Mouse (Mus musculus): ENCODE measurements around the gene Olfr559. TPM values are rescaled to one million over a fixed set of nuclear protein-coding genes. Genes with fewer than 3 reads are reported as not detected.

Gene Olfr559
- polyA plus RNA-seq, 1 experiment from 2014 or later, result not detected

DNA sequence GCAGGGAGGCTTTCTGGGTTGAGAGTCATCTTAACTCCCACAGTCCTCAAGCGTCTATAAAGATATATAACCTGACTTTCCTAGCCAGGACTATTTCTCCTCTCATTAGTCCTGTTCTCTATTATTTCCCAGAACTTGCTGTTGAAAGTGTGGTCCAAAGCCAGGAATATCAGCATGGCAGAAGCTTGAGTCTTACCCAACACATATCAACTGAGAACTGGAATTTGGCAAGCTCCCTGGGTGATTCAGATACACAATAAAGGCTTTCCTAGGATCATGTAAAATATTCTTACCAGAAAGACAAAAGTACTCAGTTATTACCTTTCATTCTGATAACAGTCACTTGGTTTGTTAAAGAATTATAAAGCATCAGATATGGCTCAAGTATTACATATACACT is 45.4 kb downstream of the Olfr559 start:
- ATAC-seq (ENCODE audit: extremely low read depth, insufficient number of reproducible peaks, low FRiP score, low TSS enrichment), result no peak
- Histone ChIP-seq H3K4me1 (peaks cover 8% of the 10 kb centered on the region), H3K4me2 (no peak overlapping the region), H3K27me3 (replicated peaks) (no peaks in the 10 kb centered on the region), H3K4me3 (no peak overlapping the region), H3K9ac (no peak overlapping the region), H3K27ac (replicated peaks) (no peak overlapping the region), H3K9me3 (no peaks in the 10 kb centered on the region), H3K36me3 (peaks cover 43% of the 10 kb centered on the region)
- WGBS, result 48% methylated on average over 1 of the region's 1 CpGs

GRCm38 (mm10) chr7:102676225-102676624 is 51.1 kb downstream of the Olfr559 start:
- Histone ChIP-seq H3K4me2 (no peak overlapping the region), H3K9me3 (no peaks in the 10 kb centered on the region), H3K27me3 (replicated peaks) (no peaks in the 10 kb centered on the region), H3K9ac (no peak overlapping the region), H3K4me3 (no peak overlapping the region), H3K27ac (replicated peaks) (no peak overlapping the region), H3K4me1 (peaks cover 8% of the 10 kb centered on the region), H3K36me3 (peaks cover 23% of the 10 kb centered on the region)
- 80% methylated on average over 2 of the region's 2 CpGs for WGBS
- ATAC-seq (ENCODE audit: extremely low read depth, insufficient number of reproducible peaks, low FRiP score, low TSS enrichment), result no peak

Other genes with a start within 250 kb of the Olfr559 start
- 0.36 TPM in 1 of 2 replicates, not detected in the other for gene Olfr543, start 245.8 kb downstream of the Olfr559 start, polyA plus RNA-seq (2015; fragmentation: Nextera tagmentation; extraction: Ambion mirVana)
- gene Olfr544, start 239.2 kb downstream of the Olfr559 start, polyA plus RNA-seq (2015; fragmentation: Nextera tagmentation; extraction: Ambion mirVana), result not detected in 2 replicates
- 0.04 and 0.13 TPM in 2 replicates for gene Olfr545, start 227.9 kb downstream of the Olfr559 start, polyA plus RNA-seq (2015; fragmentation: Nextera tagmentation; extraction: Ambion mirVana)
- gene Olfr547, start 192.7 kb downstream of the Olfr559 start, polyA plus RNA-seq (2015; fragmentation: Nextera tagmentation; extraction: Ambion mirVana), result not detected in 2 replicates
- not detected in 2 replicates for gene Olfr548-ps1, start 186.6 kb downstream of the Olfr559 start, polyA plus RNA-seq (2015; fragmentation: Nextera tagmentation; extraction: Ambion mirVana)
- not detected in 2 replicates for gene Olfr549, start 177.6 kb downstream of the Olfr559 start, polyA plus RNA-seq (2015; fragmentation: Nextera tagmentation; extraction: Ambion mirVana)
- 0.51 and 0.64 TPM in 2 replicates for gene Trim21, start 162.0 kb downstream of the Olfr559 start, polyA plus RNA-seq (2015; fragmentation: Nextera tagmentation; extraction: Ambion mirVana)
- not detected in 2 replicates for gene Olfr550, start 156.0 kb downstream of the Olfr559 start, polyA plus RNA-seq (2015; fragmentation: Nextera tagmentation; extraction: Ambion mirVana)
- not detected in 2 replicates for gene Olfr551, start 135.6 kb downstream of the Olfr559 start, polyA plus RNA-seq (2015; fragmentation: Nextera tagmentation; extraction: Ambion mirVana)
- gene Olfr552, start 129.7 kb downstream of the Olfr559 start, polyA plus RNA-seq (2015; fragmentation: Nextera tagmentation; extraction: Ambion mirVana), result not detected in 2 replicates
- gene Olfr553, start 109.3 kb downstream of the Olfr559 start, polyA plus RNA-seq (2015; fragmentation: Nextera tagmentation; extraction: Ambion mirVana), result not detected in 2 replicates
- not detected in 2 replicates for gene Olfr554, start 89.1 kb downstream of the Olfr559 start, polyA plus RNA-seq (2015; fragmentation: Nextera tagmentation; extraction: Ambion mirVana)
- not detected in 2 replicates for gene Olfr555, start 68.7 kb downstream of the Olfr559 start, polyA plus RNA-seq (2015; fragmentation: Nextera tagmentation; extraction: Ambion mirVana)
- not detected in 2 replicates for gene Olfr556, start 62.6 kb downstream of the Olfr559 start, polyA plus RNA-seq (2015; fragmentation: Nextera tagmentation; extraction: Ambion mirVana)
- gene Trim68, start 40.2 kb downstream of the Olfr559 start, polyA plus RNA-seq (2015; fragmentation: Nextera tagmentation; extraction: Ambion mirVana), result 11.3 and 12.1 TPM in 2 replicates
- not detected in 2 replicates for gene Olfr557, start 31.6 kb downstream of the Olfr559 start, polyA plus RNA-seq (2015; fragmentation: Nextera tagmentation; extraction: Ambion mirVana)
- 0.05 TPM in 1 of 2 replicates, not detected in the other for gene Olfr558, start 25.3 kb downstream of the Olfr559 start, polyA plus RNA-seq (2015; fragmentation: Nextera tagmentation; extraction: Ambion mirVana)
- gene Olfr33, start 8.4 kb downstream of the Olfr559 start, polyA plus RNA-seq (2015; fragmentation: Nextera tagmentation; extraction: Ambion mirVana), result not detected in 2 replicates
- gene Olfr560, start 31.9 kb upstream of the Olfr559 start, polyA plus RNA-seq (2015; fragmentation: Nextera tagmentation; extraction: Ambion mirVana), result not detected in 2 replicates
- gene Olfr78, start 32.0 kb upstream of the Olfr559 start, polyA plus RNA-seq (2015; fragmentation: Nextera tagmentation; extraction: Ambion mirVana), result 0.16 TPM in 1 of 2 replicates, not detected in the other
- not detected in 2 replicates for gene Olfr561, start 43.7 kb upstream of the Olfr559 start, polyA plus RNA-seq (2015; fragmentation: Nextera tagmentation; extraction: Ambion mirVana)
- gene Olfr564, start 76.0 kb upstream of the Olfr559 start, polyA plus RNA-seq (2015; fragmentation: Nextera tagmentation; extraction: Ambion mirVana), result not detected in 2 replicates
- not detected in 2 replicates for gene Olfr566, start 131.3 kb upstream of the Olfr559 start, polyA plus RNA-seq (2015; fragmentation: Nextera tagmentation; extraction: Ambion mirVana)
- gene Olfr568, start 149.6 kb upstream of the Olfr559 start, polyA plus RNA-seq (2015; fragmentation: Nextera tagmentation; extraction: Ambion mirVana), result not detected in 2 replicates
- not detected in 2 replicates for gene Olfr569, start 163.4 kb upstream of the Olfr559 start, polyA plus RNA-seq (2015; fragmentation: Nextera tagmentation; extraction: Ambion mirVana)
- gene Olfr570, start 167.1 kb upstream of the Olfr559 start, polyA plus RNA-seq (2015; fragmentation: Nextera tagmentation; extraction: Ambion mirVana), result not detected in 2 replicates
- not detected in 2 replicates for gene Olfr571, start 190.0 kb upstream of the Olfr559 start, polyA plus RNA-seq (2015; fragmentation: Nextera tagmentation; extraction: Ambion mirVana)
- not detected in 2 replicates for gene Olfr572, start 196.9 kb upstream of the Olfr559 start, polyA plus RNA-seq (2015; fragmentation: Nextera tagmentation; extraction: Ambion mirVana)
- not detected in 2 replicates for gene Olfr573-ps1, start 215.1 kb upstream of the Olfr559 start, polyA plus RNA-seq (2015; fragmentation: Nextera tagmentation; extraction: Ambion mirVana)
- gene Olfr574, start 221.0 kb upstream of the Olfr559 start, polyA plus RNA-seq (2015; fragmentation: Nextera tagmentation; extraction: Ambion mirVana), result not detected in 2 replicates
- not detected in 2 replicates for gene Olfr575, start 231.3 kb upstream of the Olfr559 start, polyA plus RNA-seq (2015; fragmentation: Nextera tagmentation; extraction: Ambion mirVana)
- not detected in 2 replicates for gene Olfr576, start 235.2 kb upstream of the Olfr559 start, polyA plus RNA-seq (2015; fragmentation: Nextera tagmentation; extraction: Ambion mirVana)
- not detected in 2 replicates for gene Olfr577, start 248.5 kb upstream of the Olfr559 start, polyA plus RNA-seq (2015; fragmentation: Nextera tagmentation; extraction: Ambion mirVana)